Mouse (Mus musculus): Measurements from ENCODE around the gene Ctnnbl1.

DNA sequence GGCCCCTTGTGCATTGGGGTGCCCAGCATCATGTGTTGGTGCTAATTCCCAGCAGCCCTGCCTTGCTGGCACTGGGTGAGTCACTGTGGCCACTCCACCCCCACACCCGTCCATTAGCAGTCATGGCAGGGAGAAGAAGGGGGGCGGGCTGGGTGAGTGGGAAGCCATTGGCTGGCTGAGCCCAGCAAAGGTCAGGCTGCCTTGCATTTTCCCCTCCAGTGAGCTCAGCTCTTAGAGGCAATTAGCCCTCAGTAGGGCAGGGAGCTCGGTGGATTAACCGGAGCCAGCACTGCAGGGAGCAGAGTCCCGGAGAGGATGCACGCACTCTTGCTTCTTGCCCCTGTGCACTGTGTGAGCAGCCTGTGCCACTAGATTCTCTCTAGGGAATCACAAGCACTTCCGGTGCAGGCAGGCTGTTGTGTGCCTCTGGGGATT is 40.9 kb upstream of the Ctnnbl1 start:
- TF ChIP-seq CTCF (IDR thresholded peaks at IDR 0.05; ENCODE audit: borderline replicate concordance, extremely low read depth, insufficient read depth, insufficient read length) (no peak), POLR2A (IDR thresholded peaks at IDR 0.05; ENCODE audit: borderline replicate concordance, extremely low read depth, insufficient read depth, insufficient read length, poor library complexity, severe bottlenecking) (no peak)
